13 mouse cellular contexts compared by ENCODE assay signal in the genomic region with DNA sequence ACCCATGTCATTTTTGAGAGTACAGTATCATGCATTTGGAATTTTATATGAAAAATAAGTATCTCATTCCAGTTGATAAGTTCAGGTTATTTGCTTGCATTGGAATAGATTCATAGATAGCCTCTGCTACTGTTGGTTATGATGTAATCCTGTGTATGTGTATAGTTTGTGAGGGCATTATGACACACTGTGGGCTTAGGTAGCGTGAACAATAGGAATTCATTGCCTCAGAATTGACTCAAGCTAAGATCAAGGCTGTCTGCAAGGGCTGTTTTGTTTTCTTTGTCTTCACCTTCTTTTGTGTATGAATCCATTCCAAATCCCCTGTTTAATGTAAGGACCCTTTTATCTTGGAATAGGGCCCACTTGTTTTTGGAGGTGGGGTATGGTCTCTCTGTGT.
"Had no signal": no experiment of that assay in that cellular context is flagged by ENCODE, and none has a peak within 500 bp of the region (broad histone marks: within the 10 kb centered on the region; RNA-seq: fewer than 3 reads in every experiment).

No protein-coding gene starts in this region.

- ATAC-seq: intestine, postnatal 0 days; lung, postnatal 0 days; midbrain, embryonic 16.5 days had no signal

- H3K27ac ChIP-seq: limb, embryonic 12.5 days; liver, embryonic 14.5 days had no signal

- H3K4me3 ChIP-seq: limb, embryonic 12.5 days had no signal

- H3K27me3 ChIP-seq: limb, embryonic 12.5 days had no signal

- H3K4me2 ChIP-seq: limb, embryonic 12.5 days; midbrain, embryonic 11.5 days had no signal

- H3K36me3 ChIP-seq: limb, embryonic 12.5 days had no signal

- H3K9ac ChIP-seq: limb, embryonic 12.5 days; liver, embryonic 14.5 days had no signal

- DNase-seq: kidney, adult 9 months; kidney, postnatal 14 days; layer of hippocampus, postnatal 36 days; lung, adult 2 months; lung, postnatal 36 days; right cerebral cortex, postnatal 25 days; thymus, postnatal 14 days had no signal
